Comparison of ENCODE assay signal across 12 mouse cellular contexts in genomic region chr1:73758110-73759061, GRCm38 (mm10).
DNase-seq lines count a peak whose midpoint lies in the region; ATAC-seq lines count a peak whose summit lies in the region.
"Had no signal": no experiment of that assay in that cellular context is flagged by ENCODE, and none has a peak within 500 bp of the region (broad histone marks: within the 10 kb centered on the region; RNA-seq: fewer than 3 reads in every experiment).

No protein-coding gene starts in this region.

- H3K9ac ChIP-seq in hindbrain, embryonic 16.5 days (ENCODE audit: low read depth, low read length) = no peak overlapping the region
- no peak overlapping the region for H3K9ac ChIP-seq in neural tube, embryonic 12.5 days
- H3K9ac ChIP-seq: heart, embryonic 13.5 days; lung, embryonic 14.5 days had no signal

- no peaks in the 10 kb centered on the region for H3K9me3 ChIP-seq in forebrain, embryonic 10.5 days
- no peaks in the 10 kb centered on the region for H3K9me3 ChIP-seq in hindbrain, embryonic 16.5 days (ENCODE audit: control insufficient read depth, low read length)
- H3K9me3 ChIP-seq in neural tube, embryonic 12.5 days = no peaks in the 10 kb centered on the region
- H3K9me3 ChIP-seq: heart, embryonic 13.5 days had no signal

- no peak overlapping the region for H3K4me2 ChIP-seq in hindbrain, embryonic 16.5 days (ENCODE audit: low read length)
- H3K4me2 ChIP-seq in neural tube, embryonic 12.5 days (replicated peaks) = 0 out of 2 replicates have a peak overlapping the region, but pooled peaks have one; percentile 20
- H3K4me2 ChIP-seq: heart, embryonic 13.5 days; lung, embryonic 14.5 days had no signal

- no peak for ATAC-seq in cerebellum, adult (ENCODE audit: insufficient number of reproducible peaks, low FRiP score, low TSS enrichment)
- ATAC-seq in hindbrain, embryonic 16.5 days = peak; percentile 85
- ATAC-seq in neural tube, embryonic 12.5 days (ENCODE audit: low FRiP score, low read depth) = peak; percentile 75
- no peak for ATAC-seq in megakaryocyte-erythroid progenitor cell, adult 5-6 weeks (replicated peaks; ENCODE audit: low FRiP score, low TSS enrichment, poor library complexity, severe bottlenecking)

- peaks cover 34% of the 10 kb centered on the region for H3K4me1 ChIP-seq in forebrain, embryonic 10.5 days
- no peaks in the 10 kb centered on the region; the same call in none of the 2 replicates for H3K4me1 ChIP-seq in hindbrain, embryonic 16.5 days (ENCODE audit: control insufficient read depth, insufficient read depth, low read depth, low read length)
- peaks cover 13% of the 10 kb centered on the region for H3K4me1 ChIP-seq in neural tube, embryonic 12.5 days
- H3K4me1 ChIP-seq: heart, embryonic 13.5 days had no signal

- 40% methylated on average over 11 of the region's 11 CpGs for WGBS in forebrain, embryonic 10.5 days
- 28% methylated on average over 11 of the region's 11 CpGs for WGBS in hindbrain, embryonic 16.5 days
- WGBS in neural tube, embryonic 12.5 days = 33% methylated on average over 11 of the region's 11 CpGs

- H3K4me3 ChIP-seq in forebrain, embryonic 10.5 days = no peak overlapping the region
- no peak overlapping the region for H3K4me3 ChIP-seq in hindbrain, embryonic 16.5 days (ENCODE audit: low read length)
- H3K4me3 ChIP-seq in neural tube, embryonic 12.5 days = no peak overlapping the region
- H3K4me3 ChIP-seq: heart, embryonic 13.5 days had no signal

- H3K27me3 ChIP-seq in forebrain, embryonic 10.5 days (ENCODE audit: poor library complexity, severe bottlenecking) = no peaks in the 10 kb centered on the region
- no peaks in the 10 kb centered on the region for H3K27me3 ChIP-seq in hindbrain, embryonic 16.5 days (replicated peaks; ENCODE audit: control insufficient read depth, insufficient read depth, low read length)
- no peaks in the 10 kb centered on the region for H3K27me3 ChIP-seq in neural tube, embryonic 12.5 days (replicated peaks)

- DNase-seq in cerebellum, postnatal 14 days = peak; percentile 31 to 49
- DNase-seq in forebrain, embryonic 10.5 days (ENCODE audit: extremely low spot score, low spot score) = peak; percentile 54
- no peak for DNase-seq in spleen, postnatal 4 days (ENCODE audit: low spot score in 2 of 2)
- no peak for DNase-seq in thymus, postnatal 4 days
- DNase-seq: lung, embryonic 14.5 days; thymus, postnatal 14 days had no signal

- H3K27ac ChIP-seq in forebrain, embryonic 10.5 days = peak overlapping the region; percentile 77
- H3K27ac ChIP-seq in hindbrain, embryonic 16.5 days (ENCODE audit: low read depth, low read length) = no peak overlapping the region; the same call in 1 of the 2 replicates
- H3K27ac ChIP-seq in neural tube, embryonic 12.5 days = 0 out of 2 replicates have a peak overlapping the region, but pooled peaks have one; percentile 10
- H3K27ac ChIP-seq: heart, embryonic 13.5 days; kidney, postnatal 0 days had no signal

- no peaks in the 10 kb centered on the region for H3K36me3 ChIP-seq in forebrain, embryonic 10.5 days (replicated peaks)
- no peaks in the 10 kb centered on the region for H3K36me3 ChIP-seq in hindbrain, embryonic 16.5 days (ENCODE audit: control insufficient read depth, insufficient read depth, low read length)
- no peaks in the 10 kb centered on the region for H3K36me3 ChIP-seq in neural tube, embryonic 12.5 days
- H3K36me3 ChIP-seq: heart, embryonic 13.5 days had no signal

Comparison
In these comparisons a context has a peak if more than half of its experiments do, and no peak if none do; other contexts are left out.
1. DNase-seq: peak in cerebellum, postnatal 14 days (2 of 2) and forebrain, embryonic 10.5 days (single experiment); none in spleen, postnatal 4 days (0 of 2) and thymus, postnatal 4 days (single experiment).
2. ATAC-seq: peak in hindbrain, embryonic 16.5 days (single experiment) and neural tube, embryonic 12.5 days (single experiment); none in cerebellum, adult (single experiment) and megakaryocyte-erythroid progenitor cell, adult 5-6 weeks (single experiment).